Mouse (Mus musculus) C2C12 (cell line): ENCODE measurements around the gene Pip5kl1.

Experiments
- CTCF ChIP-seq: IDR thresholded peaks from one replicate; pipeline ENCODE4 v1.5.1; 2011; ENCODE audit not compliant: control insufficient read depth, insufficient read depth, insufficient read length
- MAX ChIP-seq: IDR thresholded peaks from one replicate; pipeline ENCODE4 v1.6.1; 2011; ENCODE audit warnings: mild to moderate bottlenecking, control low read depth
- MYOD1 ChIP-seq: IDR thresholded peaks from one replicate; pipeline ENCODE4 v1.6.1; 2011; ENCODE audit warnings: low read depth; ENCODE audit not compliant: control insufficient read depth, insufficient read length

- TF ChIP-seq MAX (no peak), CTCF (no peak), MYOD1 (no peak)
Observed at GRCm38 (mm10) chr2:32587731-32588321, 13.2 kb downstream of the Pip5kl1 start.
